Mouse (Mus musculus): ENCODE data around the gene Daglb. TPM values are rescaled to one million over a fixed set of nuclear protein-coding genes. Genes with fewer than 3 reads are reported as not detected.
A peak's percentile ranks its signal among the peaks of the same experiment; 100 is the strongest.
"Not testable (repeated sequence)": the region's sequence is repeated elsewhere in the genome, so short reads cannot be mapped to it uniquely, and the experiment has no call there.

Gene Daglb
- polyA plus RNA-seq, 1 experiment: not detected

GRCm38 (mm10) chr5:143537022-143537421 is 72.6 kb downstream of the Daglb start:
- no peak overlapping the region for H3K4me3 ChIP-seq (ENCODE audit: insufficient read depth, low read depth, low read length)
- H3K4me1 ChIP-seq (ENCODE audit: control insufficient read depth, insufficient read depth, low read length): no peaks in the 10 kb centered on the region
- no peak overlapping the region for H3K27ac ChIP-seq (ENCODE audit: insufficient read depth, low read depth, low read length)
- 58% methylated on average over 2 of the region's 2 CpGs for WGBS
- TF ChIP-seq CTCF (IDR thresholded peaks at IDR 0.05; ENCODE audit: insufficient read depth, low read depth, low read length): no peak
- no peak for TF ChIP-seq POLR2A (IDR thresholded peaks at IDR 0.05; ENCODE audit: insufficient read depth, low read depth, low read length)

- Histone ChIP-seq H3K4me1 (ENCODE audit: control insufficient read depth, insufficient read depth, low read length) (no peaks in the 10 kb centered on the region), H3K27ac (ENCODE audit: insufficient read depth, low read depth, low read length) (no peak overlapping the region), H3K4me3 (ENCODE audit: insufficient read depth, low read depth, low read length) (no peak overlapping the region)
- WGBS: 90% methylated on average over 8 of the region's 8 CpGs
- TF ChIP-seq CTCF (IDR thresholded peaks at IDR 0.05; ENCODE audit: insufficient read depth, low read depth, low read length) (no peak), POLR2A (IDR thresholded peaks at IDR 0.05; ENCODE audit: insufficient read depth, low read depth, low read length) (no peak)
These were observed 74.7 kb downstream of the Daglb start for GRCm38 (mm10) chr5:143539111-143539510.

GRCm38 (mm10) chr5:143547384-143547783 is 83.0 kb downstream of the Daglb start:
- Histone ChIP-seq H3K27ac (ENCODE audit: insufficient read depth, low read depth, low read length) (no peak overlapping the region), H3K4me3 (ENCODE audit: insufficient read depth, low read depth, low read length) (no peak overlapping the region), H3K4me1 (ENCODE audit: control insufficient read depth, insufficient read depth, low read length) (peaks cover 11% of the 10 kb centered on the region)
- TF ChIP-seq CTCF (IDR thresholded peaks at IDR 0.05; ENCODE audit: insufficient read depth, low read depth, low read length): peak; percentile 82; the same call in 1 of the 2 replicates
- TF ChIP-seq POLR2A (IDR thresholded peaks at IDR 0.05; ENCODE audit: insufficient read depth, low read depth, low read length): no peak
- 6% methylated on average over 11 of the region's 11 CpGs for WGBS

GRCm38 (mm10) chr5:143547866-143548265 is 83.5 kb downstream of the Daglb start:
- WGBS: 64% methylated on average over 10 of the region's 10 CpGs
- H3K4me1 ChIP-seq (ENCODE audit: control insufficient read depth, insufficient read depth, low read length): peaks cover 11% of the 10 kb centered on the region
- TF ChIP-seq CTCF (IDR thresholded peaks at IDR 0.05; ENCODE audit: insufficient read depth, low read depth, low read length): no peak
- no peak for TF ChIP-seq POLR2A (IDR thresholded peaks at IDR 0.05; ENCODE audit: insufficient read depth, low read depth, low read length)
- H3K27ac ChIP-seq (ENCODE audit: insufficient read depth, low read depth, low read length): no peak overlapping the region
- H3K4me3 ChIP-seq (ENCODE audit: insufficient read depth, low read depth, low read length): no peak overlapping the region

GRCm38 (mm10) chr5:143548401-143548846 is 84.0 kb downstream of the Daglb start:
- peak overlapping the region; percentile 68 for H3K4me3 ChIP-seq (ENCODE audit: insufficient read depth, low read depth, low read length)
- TF ChIP-seq POLR2A (IDR thresholded peaks at IDR 0.05; ENCODE audit: insufficient read depth, low read depth, low read length) (peak; percentile 76), CTCF (IDR thresholded peaks at IDR 0.05; ENCODE audit: insufficient read depth, low read depth, low read length) (no peak; the same call in 1 of the 2 replicates)
- WGBS: under 1% methylated on average over 37 of the region's 37 CpGs
- H3K27ac ChIP-seq (ENCODE audit: insufficient read depth, low read depth, low read length): no peak overlapping the region
- peaks cover 11% of the 10 kb centered on the region for H3K4me1 ChIP-seq (ENCODE audit: control insufficient read depth, insufficient read depth, low read length)

- Histone ChIP-seq H3K4me3 (ENCODE audit: insufficient read depth, low read depth, low read length) (peak overlapping the region; percentile 68), H3K4me1 (ENCODE audit: control insufficient read depth, insufficient read depth, low read length) (peaks cover 13% of the 10 kb centered on the region)
- under 1% methylated on average over 22 of the region's 28 CpGs for WGBS
- H3K27ac ChIP-seq (ENCODE audit: insufficient read depth, low read depth, low read length): not testable (repeated sequence)
These were observed 84.5 kb downstream of the Daglb start for GRCm38 (mm10) chr5:143548922-143549321.

GRCm38 (mm10) chr5:143552911-143553310 is 88.5 kb downstream of the Daglb start:
- TF ChIP-seq POLR2A (IDR thresholded peaks at IDR 0.05; ENCODE audit: insufficient read depth, low read depth, low read length) (no peak), CTCF (IDR thresholded peaks at IDR 0.05; ENCODE audit: insufficient read depth, low read depth, low read length) (no peak)
- H3K4me3 ChIP-seq (ENCODE audit: insufficient read depth, low read depth, low read length): no peak overlapping the region
- WGBS: 26% methylated on average over 6 of the region's 6 CpGs
- 0 out of 2 replicates have a peak overlapping the region, but pooled peaks have one; percentile 25 for H3K27ac ChIP-seq (ENCODE audit: insufficient read depth, low read depth, low read length)
- H3K4me1 ChIP-seq (ENCODE audit: control insufficient read depth, insufficient read depth, low read length): peaks cover 19% of the 10 kb centered on the region

GRCm38 (mm10) chr5:143555233-143555632 is 90.8 kb downstream of the Daglb start:
- TF ChIP-seq POLR2A (IDR thresholded peaks at IDR 0.05; ENCODE audit: insufficient read depth, low read depth, low read length): no peak
- TF ChIP-seq CTCF (IDR thresholded peaks at IDR 0.05; ENCODE audit: insufficient read depth, low read depth, low read length): no peak
- 88% methylated on average over 6 of the region's 6 CpGs for WGBS

More at GRCm38 (mm10) chr5:143555233-143555632, 90.8 kb downstream of the Daglb start:
- Histone ChIP-seq H3K4me3 (ENCODE audit: insufficient read depth, low read depth, low read length) (no peak overlapping the region), H3K27ac (ENCODE audit: insufficient read depth, low read depth, low read length) (no peak overlapping the region), H3K4me1 (ENCODE audit: control insufficient read depth, insufficient read depth, low read length) (peaks cover 15% of the 10 kb centered on the region)

Other genes starting within 250 kb of the Daglb start
- not detected in 2 replicates for gene Spdye4a, start 237.7 kb upstream of the Daglb start, polyA plus RNA-seq (2012; ENCODE audit: insufficient read depth, insufficient read length, low replicate concordance, missing spikeins)
- not detected in 2 replicates for gene Zfp12, start 229.4 kb upstream of the Daglb start, polyA plus RNA-seq (2012; ENCODE audit: insufficient read depth, insufficient read length, low replicate concordance, missing spikeins)
- gene Zfp316, start 194.6 kb upstream of the Daglb start, polyA plus RNA-seq (2012; ENCODE audit: insufficient read depth, insufficient read length, low replicate concordance, missing spikeins): not detected in 2 replicates
- not detected in 2 replicates for gene Zfp853, start 171.0 kb upstream of the Daglb start, polyA plus RNA-seq (2012; ENCODE audit: insufficient read depth, insufficient read length, low replicate concordance, missing spikeins)
- gene E130309D02Rik, start 149.2 kb upstream of the Daglb start, polyA plus RNA-seq (2012; ENCODE audit: insufficient read depth, insufficient read length, low replicate concordance, missing spikeins): not detected in 2 replicates
- gene Zdhhc4, start 135.3 kb upstream of the Daglb start, polyA plus RNA-seq (2012; ENCODE audit: insufficient read depth, insufficient read length, low replicate concordance, missing spikeins): not detected in 2 replicates
- gene Grid2ip, start 107.2 kb upstream of the Daglb start, polyA plus RNA-seq (2012; ENCODE audit: insufficient read depth, insufficient read length, low replicate concordance, missing spikeins): not detected in 2 replicates
- gene Kdelr2, start 60.7 kb upstream of the Daglb start, polyA plus RNA-seq (2012; ENCODE audit: insufficient read depth, insufficient read length, low replicate concordance, missing spikeins): not detected in 2 replicates
- 73.1 TPM in 1 of 2 replicates, not detected in the other for gene Rac1, start 63.5 kb downstream of the Daglb start, polyA plus RNA-seq (2012; ENCODE audit: insufficient read depth, insufficient read length, low replicate concordance, missing spikeins)
- gene Cyth3, start 157.9 kb downstream of the Daglb start, polyA plus RNA-seq (2012; ENCODE audit: insufficient read depth, insufficient read length, low replicate concordance, missing spikeins): not detected in 2 replicates